Mouse (Mus musculus) lung, embryonic 14.5 days (tissue): ENCODE results near the gene Phf23. TPM values are rescaled to one million over a fixed set of nuclear protein-coding genes. Genes with fewer than 3 reads are reported as not detected.

Experiments
- ATAC-seq: fragments of 200-750 bp; cut with Nextera tagmentation; 2 replicates; pipeline ENCODE4 v1.8.0; 2017; ENCODE audit warnings: mild to moderate bottlenecking, moderate TSS enrichment, moderate library complexity; ENCODE audit not compliant: insufficient read depth
- DNase-seq: peaks from one replicate; pipeline ENCODE4 v3.0.0-alpha.2; 2015
- H3K27ac ChIP-seq: fragments of 300-500 bp; sonication (generic); 2 replicates; pipeline ENCODE4 v1.5.1; 2014; ENCODE audit warnings: low read depth, mild to moderate bottlenecking, moderate library complexity
- H3K27me3 ChIP-seq: fragments of 300-500 bp; sonication (generic); 2 replicates; pipeline ENCODE4 v1.6.1; 2014; ENCODE audit warnings: low read length, control low read depth; ENCODE audit not compliant: insufficient read depth
- H3K36me3 ChIP-seq: fragments of 300-500 bp; sonication (generic); 2 replicates; pipeline ENCODE4 v1.6.1; 2014; ENCODE audit warnings: control low read depth; ENCODE audit not compliant: insufficient read depth
- H3K4me1 ChIP-seq: fragments of 300-500 bp; sonication (generic); 2 replicates; pipeline ENCODE4 v1.6.1; 2014; ENCODE audit warnings: antibody characterized with exemption, control low read depth; ENCODE audit not compliant: insufficient read depth
- H3K4me2 ChIP-seq: fragments of 300-500 bp; sonication (generic); 2 replicates; pipeline ENCODE4 v1.6.1; 2014; ENCODE audit warnings: mild to moderate bottlenecking
- H3K4me3 ChIP-seq: fragments of 300-500 bp; sonication (generic); 2 replicates; pipeline ENCODE4 v1.5.1; 2014; ENCODE audit warnings: low read depth, low read length
- H3K9ac ChIP-seq: fragments of 300-500 bp; sonication (generic); 2 replicates; pipeline ENCODE4 v1.6.1; 2014
- H3K9me3 ChIP-seq: fragments of 300-500 bp; sonication (generic); 2 replicates; pipeline ENCODE4 v1.6.1; 2016; ENCODE audit warnings: low read depth, low read length, control low read depth
- CTCF ChIP-seq: IDR thresholded peaks from 2 replicates; pipeline ENCODE4 v1.5.1; 2016; ENCODE audit warnings: antibody characterized with exemption, low read depth
- WGBS: fragments of 180-500 bp; shearing (Covaris S2); extraction: QIAGEN DNeasy Blood & Tissue Kit; methylation state at CpG from one replicate; pipeline ENCODE4 v1.1.7; 2014; 5-methylcytosine and 5-hydroxymethylcytosine counted together
- polyA plus RNA-seq: library from polyadenylated mRNA; unstranded; fragments of >200 nt; fragmentation: Nextera tagmentation; extraction: Ambion mirVana; gene quantifications from 2 replicates; pipeline ENCODE4 v1.2.1, GENCODE M21; 2014

Phf23 gene
- polyA plus RNA-seq, 1 experiment from 2014 or later: 41.1 TPM

- TF ChIP-seq CTCF: no peak
- H3K4me1 ChIP-seq: peaks cover 18% of the 10 kb centered on the region
- DNase-seq (no peak), ATAC-seq (no peak)
- H3K27ac ChIP-seq: peak overlapping the region; percentile 90
- H3K4me2 ChIP-seq: peak overlapping the region; percentile 76
- peak overlapping the region; percentile 67 for H3K9ac ChIP-seq
- peak overlapping the region; percentile 67 for H3K4me3 ChIP-seq
- peaks cover 39% of the 10 kb centered on the region for H3K36me3 ChIP-seq
- H3K27me3 ChIP-seq: no peaks in the 10 kb centered on the region
- H3K9me3 ChIP-seq: no peaks in the 10 kb centered on the region
- 8% methylated on average over 8 of the region's 8 CpGs for WGBS
Measured at GRCm38 (mm10) chr11:70001159-70001558, 5.6 kb downstream of the Phf23 start.

GRCm38 (mm10) chr11:70001865-70002264 lies 6.3 kb downstream of the Phf23 start:
- ATAC-seq (no peak), DNase-seq (peak; percentile 76)
- Histone ChIP-seq H3K4me1 (peaks cover 18% of the 10 kb centered on the region), H3K4me2 (peak overlapping the region; percentile 76), H3K9me3 (no peaks in the 10 kb centered on the region), H3K4me3 (peak overlapping the region; percentile 67), H3K27ac (no peak overlapping the region), H3K27me3 (no peaks in the 10 kb centered on the region), H3K9ac (0 out of 2 replicates have a peak overlapping the region, but pooled peaks have one; percentile 67), H3K36me3 (peaks cover 46% of the 10 kb centered on the region)
- TF ChIP-seq CTCF: peak; percentile 71

GRCm38 (mm10) chr11:70002471-70002870 lies 6.9 kb downstream of the Phf23 start:
- H3K27me3 ChIP-seq: no peaks in the 10 kb centered on the region
- H3K4me1 ChIP-seq: peaks cover 17% of the 10 kb centered on the region
- no peak for TF ChIP-seq CTCF
- DNase-seq (no peak), ATAC-seq (no peak)
- H3K4me3 ChIP-seq: peak overlapping the region; percentile 67
- H3K4me2 ChIP-seq: peak overlapping the region; percentile 76
- no peak overlapping the region for H3K27ac ChIP-seq
- H3K9me3 ChIP-seq: no peaks in the 10 kb centered on the region
- WGBS: 87% methylated on average over 2 of the region's 2 CpGs
- peaks cover 52% of the 10 kb centered on the region for H3K36me3 ChIP-seq
- H3K9ac ChIP-seq: peak overlapping the region; percentile 13; the same call in 1 of the 2 replicates

GRCm38 (mm10) chr11:70005521-70005920 lies 9.9 kb downstream of the Phf23 start:
- no peaks in the 10 kb centered on the region for H3K9me3 ChIP-seq
- no peak overlapping the region for H3K4me3 ChIP-seq
- H3K4me1 ChIP-seq: peaks cover 14% of the 10 kb centered on the region
- H3K4me2 ChIP-seq: no peak overlapping the region
- no peak overlapping the region for H3K9ac ChIP-seq
- TF ChIP-seq CTCF: peak; percentile 54
- H3K27me3 ChIP-seq: no peaks in the 10 kb centered on the region
- 60% methylated on average over 5 of the region's 5 CpGs for WGBS
- peak; percentile 34 for DNase-seq
- H3K36me3 ChIP-seq: peaks cover 57% of the 10 kb centered on the region
- no peak overlapping the region for H3K27ac ChIP-seq
- no peak for ATAC-seq

- Histone ChIP-seq H3K36me3 (peaks cover 91% of the 10 kb centered on the region), H3K27ac (no peak overlapping the region), H3K27me3 (no peaks in the 10 kb centered on the region), H3K4me1 (no peaks in the 10 kb centered on the region), H3K4me2 (no peak overlapping the region), H3K9ac (no peak overlapping the region), H3K4me3 (no peak overlapping the region), H3K9me3 (no peaks in the 10 kb centered on the region)
- 83% methylated on average over 6 of the region's 6 CpGs for WGBS
- ATAC-seq (no peak), DNase-seq (no peak)
- TF ChIP-seq CTCF: no peak
Measured at GRCm38 (mm10) chr11:70010033-70010432, 14.5 kb downstream of the Phf23 start.

- no peaks in the 10 kb centered on the region for H3K27me3 ChIP-seq
- H3K27ac ChIP-seq: no peak overlapping the region
- H3K4me1 ChIP-seq: no peaks in the 10 kb centered on the region
- H3K36me3 ChIP-seq: peaks cover 86% of the 10 kb centered on the region
- H3K9me3 ChIP-seq: no peaks in the 10 kb centered on the region
- H3K4me3 ChIP-seq: no peak overlapping the region
- TF ChIP-seq CTCF: no peak
- ATAC-seq (no peak), DNase-seq (no peak)
- 79% methylated on average over 12 of the region's 12 CpGs for whole genome bisulfite sequencing
- H3K4me2 ChIP-seq: no peak overlapping the region
- no peak overlapping the region for H3K9ac ChIP-seq
Measured at GRCm38 (mm10) chr11:70010548-70010947, 15.0 kb downstream of the Phf23 start.

GRCm38 (mm10) chr11:70010961-70011360 lies 15.4 kb downstream of the Phf23 start:
- TF ChIP-seq CTCF: no peak
- H3K4me2 ChIP-seq: no peak overlapping the region
- no peak overlapping the region for H3K27ac ChIP-seq
- DNase-seq (no peak), ATAC-seq (no peak)
- H3K4me3 ChIP-seq: no peak overlapping the region
- H3K27me3 ChIP-seq: no peaks in the 10 kb centered on the region
- H3K4me1 ChIP-seq: no peaks in the 10 kb centered on the region
- no peak overlapping the region for H3K9ac ChIP-seq
- peaks cover 82% of the 10 kb centered on the region for H3K36me3 ChIP-seq
- 84% methylated on average over 10 of the region's 10 CpGs for WGBS
- H3K9me3 ChIP-seq: no peaks in the 10 kb centered on the region

GRCm38 (mm10) chr11:70012931-70013330 lies 17.4 kb downstream of the Phf23 start:
- DNase-seq: no peak
- no peak overlapping the region for H3K9ac ChIP-seq
- H3K4me1 ChIP-seq: 0 out of 2 replicates have a peak, but pooled peaks cover 7% of the 10 kb centered on the region
- no peaks in the 10 kb centered on the region for H3K27me3 ChIP-seq
- H3K36me3 ChIP-seq: peaks cover 62% of the 10 kb centered on the region
- H3K9me3 ChIP-seq: no peaks in the 10 kb centered on the region
- no peak for ATAC-seq
- H3K4me2 ChIP-seq: no peak overlapping the region
- no peak for TF ChIP-seq CTCF
- no peak overlapping the region for H3K27ac ChIP-seq
- 85% methylated on average over 9 of the region's 9 CpGs for WGBS
- H3K4me3 ChIP-seq: no peak overlapping the region
